Mouse (Mus musculus) thymus, postnatal 10 days (tissue): ENCODE data around the gene Disc1.

ENCODE experiments used
- DNase-seq, 2 experiments: peaks; one replicate each; pipeline ENCODE4 v3.0.0; 2021; ENCODE audit warnings: low spot score in 2 of 2

The Disc1 gene

GRCm38 (mm10) chr8:125053505-125054435, at the start of gene Disc1:
Gene Disc1 (plus strand): TSS chr8:125054195.
- no peak for DNase-seq

GRCm38 (mm10) chr8:125012695-125013627, 41.0 kb upstream of the Disc1 start, which contains the start of gene Tsnax:
Gene Tsnax (plus strand): TSS chr8:125012997.
- peak; percentile 82 to 83 for DNase-seq

DNA sequence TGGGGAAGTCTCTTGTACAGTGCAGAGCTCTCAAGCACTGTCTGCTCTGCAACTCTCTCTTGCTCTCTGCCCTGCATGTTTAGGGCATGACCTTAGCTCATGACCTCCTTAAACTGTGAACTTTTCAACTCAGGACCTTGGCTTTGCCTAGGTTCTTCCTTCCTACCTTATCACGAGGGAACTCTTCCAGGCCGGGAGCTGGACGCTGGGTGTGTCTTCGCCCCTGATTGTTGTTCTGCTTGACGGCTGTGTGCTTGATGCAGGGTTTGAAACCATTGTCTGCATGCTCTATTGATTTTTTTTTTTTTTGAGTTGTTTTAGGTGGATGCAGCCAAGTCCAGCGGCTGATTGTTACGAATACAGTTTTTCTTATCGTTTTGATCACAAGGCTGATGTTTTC, 29.9 kb upstream of the Disc1 start:
- DNase-seq: no peak

DNA sequence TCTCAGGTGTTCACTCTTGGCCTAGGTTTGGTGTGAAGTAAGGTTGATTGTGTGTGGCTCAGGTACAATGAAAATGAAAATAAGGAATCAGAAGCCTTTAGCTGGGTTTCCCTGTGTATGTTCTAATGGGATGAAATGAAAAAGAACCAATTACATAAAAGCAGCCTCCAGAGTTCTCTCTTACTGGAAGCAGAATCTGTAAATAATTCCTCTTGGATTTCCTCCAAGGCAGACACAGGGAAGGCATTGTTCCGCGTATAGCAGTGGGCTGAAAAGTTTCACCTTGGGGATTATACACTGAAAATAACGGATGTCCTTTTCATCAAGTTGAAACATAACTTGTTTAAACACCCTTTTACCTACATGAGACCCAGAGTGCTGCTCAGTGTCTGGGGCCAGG, 26.8 kb upstream of the Disc1 start:
- DNase-seq: no peak

- no peak for DNase-seq
These were observed 25.2 kb upstream of the Disc1 start for GRCm38 (mm10) chr8:125028841-125029240.

GRCm38 (mm10) chr8:125031276-125031675, 22.7 kb upstream of the Disc1 start:
- DNase-seq: no peak

GRCm38 (mm10) chr8:125034669-125035068, 19.3 kb upstream of the Disc1 start:
- peak; percentile 23 to 84 for DNase-seq

- no peak for DNase-seq
These were observed 16.9 kb upstream of the Disc1 start for GRCm38 (mm10) chr8:125037081-125037480.

DNA sequence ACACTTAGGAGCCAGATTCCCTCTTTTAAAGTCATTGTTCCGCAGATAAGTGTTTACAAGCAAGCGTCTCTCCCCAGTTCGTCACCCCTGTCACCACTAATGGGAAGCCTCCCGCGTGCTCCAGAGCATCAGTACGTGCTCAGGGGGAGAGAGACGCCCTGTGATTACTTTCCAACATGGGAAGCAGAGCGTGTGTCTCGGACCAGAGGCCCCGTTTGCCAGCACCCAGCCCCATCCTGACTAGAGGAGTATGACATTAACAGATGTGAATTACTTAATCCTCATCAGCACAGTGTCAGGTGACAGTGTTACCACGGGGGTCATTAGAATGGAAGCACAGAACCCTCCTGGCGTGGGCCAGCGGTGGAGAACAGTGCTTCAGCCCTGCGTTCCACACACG, 15.3 kb upstream of the Disc1 start:
- no peak for DNase-seq

- no peak for DNase-seq
These were observed 13.2 kb upstream of the Disc1 start for GRCm38 (mm10) chr8:125040587-125041375.

- no peak for DNase-seq
These were observed 12.5 kb upstream of the Disc1 start for GRCm38 (mm10) chr8:125041496-125041895.

DNA sequence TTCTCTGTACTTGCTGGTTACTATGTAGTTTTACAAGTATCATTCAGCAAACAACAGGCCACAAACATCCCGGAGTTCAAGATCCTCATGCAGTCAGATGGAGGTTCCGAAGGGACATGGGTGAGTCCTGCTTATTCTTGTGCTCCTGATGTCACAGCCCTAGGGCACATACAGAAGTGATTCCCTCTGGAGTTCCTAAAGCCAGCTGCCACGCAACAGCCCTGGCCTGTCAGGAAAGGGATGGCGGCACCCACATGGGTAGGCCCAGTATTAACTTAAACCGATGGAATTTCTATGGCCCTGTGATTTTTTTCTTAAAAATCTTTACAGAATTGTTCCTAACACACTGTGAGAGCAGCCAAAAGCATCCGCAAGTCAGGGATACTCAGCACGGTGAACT, 10.6 kb upstream of the Disc1 start:
- no peak for DNase-seq

- DNase-seq: no peak
These were observed 10.1 kb upstream of the Disc1 start for GRCm38 (mm10) chr8:125043935-125044334.

DNA sequence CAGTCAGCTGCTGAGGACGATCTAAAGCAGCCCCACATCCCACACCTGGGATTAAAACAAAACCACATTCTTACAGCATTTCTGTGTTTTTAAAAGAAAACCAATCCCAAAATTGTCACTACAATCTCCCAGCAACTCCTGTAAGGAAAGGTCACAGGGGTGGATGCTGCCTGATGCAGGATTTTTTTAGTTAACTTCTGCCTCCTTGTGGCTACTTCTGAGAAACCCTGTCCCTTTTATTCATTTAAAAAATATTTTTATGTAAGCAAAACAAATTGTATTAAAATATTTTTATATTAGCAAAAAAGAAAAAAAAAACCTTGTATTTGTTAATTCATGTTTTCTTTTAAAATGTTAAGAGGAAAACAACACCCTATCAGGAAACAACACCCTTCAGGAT, 8.2 kb upstream of the Disc1 start:
- DNase-seq: no peak

DNA sequence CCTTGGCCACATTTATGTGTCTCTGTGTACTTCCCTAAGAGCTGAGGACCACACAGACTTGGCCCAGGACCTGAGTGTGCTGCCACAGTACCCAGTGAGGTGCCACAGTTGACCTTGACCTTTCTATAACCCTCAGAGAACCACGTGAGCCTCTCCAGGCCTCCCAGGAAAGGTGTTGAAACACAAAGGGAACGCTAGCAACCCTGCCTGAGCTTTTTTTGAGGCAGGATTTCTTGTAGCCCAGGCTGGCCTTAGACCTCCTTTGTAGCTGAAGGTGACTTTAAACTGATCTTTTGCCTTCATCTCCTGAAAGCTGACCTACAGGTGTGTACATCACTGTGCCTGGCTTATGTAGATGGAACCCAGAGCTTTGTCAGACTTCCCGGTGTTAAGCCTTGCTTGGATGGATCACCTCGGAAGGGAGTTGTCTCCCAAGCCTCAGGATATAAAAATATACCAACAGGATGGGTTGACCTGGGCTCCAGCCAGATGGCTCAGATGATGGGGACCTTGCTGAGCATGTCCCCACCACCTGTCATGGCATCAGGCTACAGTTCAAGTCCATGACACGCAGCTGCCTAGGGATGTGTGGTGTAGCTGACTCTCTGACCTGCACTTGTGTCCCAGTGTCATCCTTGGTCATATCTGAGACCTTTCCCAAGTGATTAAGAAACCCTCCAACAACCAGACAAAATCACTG, 4.8 kb upstream of the Disc1 start:
- no peak for DNase-seq

DNA sequence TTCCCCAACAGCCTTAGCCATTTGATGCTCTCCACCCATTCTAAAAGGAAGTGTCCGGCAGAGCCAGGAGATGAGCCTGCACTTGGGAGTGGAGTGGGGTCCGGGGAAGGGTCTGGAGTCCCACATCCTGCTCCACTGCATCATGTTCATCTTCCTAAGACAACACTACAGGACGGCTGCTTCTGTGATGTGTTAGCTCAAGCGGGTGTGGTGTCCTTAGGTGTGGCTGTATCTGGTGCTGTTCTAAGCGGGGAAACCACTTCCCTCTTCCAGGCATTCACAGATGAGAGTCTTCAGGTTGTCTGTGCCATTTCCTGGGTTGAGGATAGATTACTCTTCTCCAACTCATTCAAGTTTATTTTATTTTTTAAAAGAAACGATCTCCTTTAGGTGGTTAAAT, 4.2 kb upstream of the Disc1 start:
- DNase-seq: no peak

DNA sequence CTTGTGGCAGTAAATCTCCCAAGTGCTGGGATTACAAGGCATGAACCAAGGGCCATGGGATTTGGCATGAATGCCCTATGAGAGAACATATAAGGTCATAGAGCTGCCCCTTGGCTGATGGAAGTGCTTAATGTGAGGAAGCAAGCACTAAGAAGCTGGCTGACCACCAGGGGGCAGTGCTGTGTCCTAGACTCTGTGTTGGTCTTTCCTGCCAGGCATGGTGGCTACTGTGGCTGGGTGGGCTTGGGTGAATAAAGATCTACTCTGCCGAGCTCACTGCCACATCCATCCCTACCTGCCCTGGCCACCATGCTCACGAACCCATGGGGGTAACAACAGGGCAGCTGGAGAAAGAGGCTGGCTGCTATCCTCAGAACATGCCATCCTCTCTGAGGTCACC, 2.0 kb upstream of the Disc1 start:
- peak in 1 of 2 experiments; percentile 84 for DNase-seq

- DNase-seq: no peak
These were observed 428 bp downstream of the Disc1 start for GRCm38 (mm10) chr8:125054436-125054810.

DNA sequence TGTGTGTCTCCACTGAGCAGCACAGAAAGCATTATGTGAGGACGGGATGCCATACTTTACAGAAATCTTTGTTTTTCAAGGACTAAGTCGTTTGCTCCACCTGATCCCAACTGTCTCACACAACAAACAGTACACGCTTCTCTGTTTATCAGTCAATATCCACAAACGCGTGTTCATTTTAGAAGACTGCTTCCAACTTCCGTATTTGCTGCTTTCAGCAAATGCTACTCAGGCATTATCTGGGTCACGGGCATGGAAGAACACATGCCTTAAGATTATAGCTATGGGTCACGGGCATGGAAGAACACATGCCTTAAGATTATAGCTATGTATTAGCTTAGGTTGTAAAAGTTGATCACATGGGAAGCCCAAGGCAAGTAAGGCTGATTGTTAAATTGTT, 6.9 kb downstream of the Disc1 start:
- DNase-seq: no peak

- no peak for DNase-seq
These were observed 11.6 kb downstream of the Disc1 start for GRCm38 (mm10) chr8:125065596-125065995.
